In genomic region chr2:105660874-105661622, GRCm38 (mm10) we compare ENCODE assay signal across 13 mouse cellular contexts. TPM values are rescaled to one million over a fixed set of nuclear protein-coding genes. Genes with fewer than 3 reads are reported as not detected.
DNase-seq lines count a peak whose midpoint lies in the region; ATAC-seq lines count a peak whose summit lies in the region.
"Had no signal": no experiment of that assay in that cellular context is flagged by ENCODE, and none has a peak within 500 bp of the region (broad histone marks: within the 10 kb centered on the region; RNA-seq: fewer than 3 reads in every experiment).

No protein-coding gene starts in this region.

- peaks cover 97% of the 10 kb centered on the region for H3K27me3 ChIP-seq in heart, embryonic 15.5 days
- peaks cover 84% of the 10 kb centered on the region for H3K27me3 ChIP-seq in embryonic facial prominence, embryonic 12.5 days
- peaks cover 84% of the 10 kb centered on the region for H3K27me3 ChIP-seq in hindbrain, embryonic 15.5 days
- peaks cover 90% of the 10 kb centered on the region for H3K27me3 ChIP-seq in neural tube, embryonic 12.5 days (replicated peaks)
- peaks cover 98% of the 10 kb centered on the region for H3K27me3 ChIP-seq in kidney, embryonic 15.5 days

- H3K4me1 ChIP-seq in heart, embryonic 15.5 days (replicated peaks), result peaks cover 17% of the 10 kb centered on the region
- peaks cover 6% of the 10 kb centered on the region for H3K4me1 ChIP-seq in embryonic facial prominence, embryonic 12.5 days
- peaks cover 14% of the 10 kb centered on the region for H3K4me1 ChIP-seq in hindbrain, embryonic 15.5 days (replicated peaks)
- H3K4me1 ChIP-seq in neural tube, embryonic 12.5 days, result peaks cover 18% of the 10 kb centered on the region
- peaks cover 16% of the 10 kb centered on the region for H3K4me1 ChIP-seq in kidney, embryonic 15.5 days

- H3K4me2 ChIP-seq in heart, embryonic 15.5 days, result no peak overlapping the region
- H3K4me2 ChIP-seq in embryonic facial prominence, embryonic 12.5 days (replicated peaks), result no peak overlapping the region; the same call in 1 of the 2 replicates
- peak overlapping the region; percentile 43 for H3K4me2 ChIP-seq in hindbrain, embryonic 15.5 days
- H3K4me2 ChIP-seq in neural tube, embryonic 12.5 days (replicated peaks), result peak overlapping the region; percentile 52
- no peak overlapping the region for H3K4me2 ChIP-seq in kidney, embryonic 15.5 days

- no peaks in the 10 kb centered on the region for H3K9me3 ChIP-seq in heart, embryonic 15.5 days (replicated peaks)
- no peaks in the 10 kb centered on the region for H3K9me3 ChIP-seq in embryonic facial prominence, embryonic 12.5 days
- H3K9me3 ChIP-seq in hindbrain, embryonic 15.5 days, result no peaks in the 10 kb centered on the region
- H3K9me3 ChIP-seq in neural tube, embryonic 12.5 days, result no peaks in the 10 kb centered on the region
- H3K9me3 ChIP-seq in kidney, embryonic 15.5 days (replicated peaks), result no peaks in the 10 kb centered on the region

- peak overlapping the region; percentile 13 for H3K4me3 ChIP-seq in heart, embryonic 15.5 days
- H3K4me3 ChIP-seq in embryonic facial prominence, embryonic 12.5 days, result peak overlapping the region; percentile 4; the same call in 1 of the 2 replicates
- H3K4me3 ChIP-seq in hindbrain, embryonic 15.5 days, result peak overlapping the region; percentile 18
- H3K4me3 ChIP-seq in neural tube, embryonic 12.5 days, result peak overlapping the region; percentile 18
- no peak overlapping the region for H3K4me3 ChIP-seq in kidney, embryonic 15.5 days (replicated peaks)

- no peak for ATAC-seq in heart, embryonic 15.5 days (replicated peaks; ENCODE audit: insufficient number of reproducible peaks, insufficient read depth, low FRiP score, low read depth)
- ATAC-seq in embryonic facial prominence, embryonic 12.5 days (ENCODE audit: insufficient number of reproducible peaks, insufficient read depth, low FRiP score, low TSS enrichment), result no peak
- peak; percentile 46; the same call in 1 of the 2 replicates for ATAC-seq in hindbrain, embryonic 15.5 days (ENCODE audit: low FRiP score, low read depth)
- ATAC-seq in neural tube, embryonic 12.5 days (ENCODE audit: low FRiP score, low read depth), result peak; percentile 42
- no peak; the same call in 1 of the 2 replicates for ATAC-seq in kidney, embryonic 15.5 days (replicated peaks; ENCODE audit: low FRiP score)

- H3K9ac ChIP-seq in heart, embryonic 15.5 days, result no peak overlapping the region
- no peak overlapping the region for H3K9ac ChIP-seq in embryonic facial prominence, embryonic 12.5 days
- H3K9ac ChIP-seq in hindbrain, embryonic 15.5 days, result no peak overlapping the region
- H3K9ac ChIP-seq in neural tube, embryonic 12.5 days, result no peak overlapping the region
- no peak overlapping the region for H3K9ac ChIP-seq in kidney, embryonic 15.5 days

- no peak overlapping the region for H3K27ac ChIP-seq in heart, embryonic 15.5 days
- no peak overlapping the region for H3K27ac ChIP-seq in embryonic facial prominence, embryonic 12.5 days
- H3K27ac ChIP-seq in hindbrain, embryonic 15.5 days (replicated peaks), result no peak overlapping the region; the same call in 1 of the 2 replicates
- no peak overlapping the region for H3K27ac ChIP-seq in neural tube, embryonic 12.5 days
- H3K27ac ChIP-seq in kidney, embryonic 15.5 days, result no peak overlapping the region

- WGBS in heart, embryonic 15.5 days, result 2% methylated on average over 26 of the region's 26 CpGs
- WGBS in embryonic facial prominence, embryonic 12.5 days, result 2% methylated on average over 26 of the region's 26 CpGs
- 2% methylated on average over 26 of the region's 26 CpGs for WGBS in hindbrain, embryonic 15.5 days
- WGBS in neural tube, embryonic 12.5 days, result 1% methylated on average over 26 of the region's 26 CpGs
- under 1% methylated on average over 26 of the region's 26 CpGs for WGBS in kidney, embryonic 15.5 days

- no peaks in the 10 kb centered on the region for H3K36me3 ChIP-seq in heart, embryonic 15.5 days
- no peaks in the 10 kb centered on the region for H3K36me3 ChIP-seq in embryonic facial prominence, embryonic 12.5 days
- H3K36me3 ChIP-seq in hindbrain, embryonic 15.5 days, result no peaks in the 10 kb centered on the region
- no peaks in the 10 kb centered on the region for H3K36me3 ChIP-seq in neural tube, embryonic 12.5 days
- H3K36me3 ChIP-seq in kidney, embryonic 15.5 days, result no peaks in the 10 kb centered on the region

- no peak for DNase-seq in heart, adult 18-20 months
- no peak for DNase-seq in urinary bladder, postnatal 10 days (ENCODE audit: low spot score)
- DNase-seq in right cerebral cortex, adult 2 months (ENCODE audit: low spot score in 2 of 2), result no peak
- DNase-seq: heart, postnatal 36 days; lung, postnatal 14 days; right cerebral cortex, postnatal 14 days had no signal

RNA-seq across cellular contexts. Expression of gene Pax6, which starts 7.7 kb away (rescaled TPM):
- 0.05 and 0.18 TPM in 2 replicates for polyA plus RNA-seq in heart, embryonic 15.5 days (2015; fragmentation: Nextera tagmentation; extraction: Ambion mirVana)
- not detected for total RNA-seq in heart, adult 18-20 months (2021)
- 13.7 and 20.8 TPM in 2 replicates for polyA plus RNA-seq in embryonic facial prominence, embryonic 12.5 days (2016; fragmentation: Nextera tagmentation; extraction: Ambion mirVana)
- 32.6 and 42.3 TPM in 2 replicates for polyA plus RNA-seq in hindbrain, embryonic 15.5 days (2015; fragmentation: Nextera tagmentation; extraction: Ambion mirVana)
- polyA plus RNA-seq in neural tube, embryonic 12.5 days (2016; fragmentation: Nextera tagmentation; extraction: Ambion mirVana), result 23.8 and 25.7 TPM in 2 replicates
- 0.18 and 0.19 TPM in 2 replicates for polyA plus RNA-seq in kidney, embryonic 15.5 days (2015; fragmentation: Nextera tagmentation; extraction: Ambion mirVana)
- total RNA-seq: adrenal gland, adult 18-20 months; heart, postnatal 36 days had no signal
- polyA plus RNA-seq: thymus, postnatal 0 days had no signal

Comparison
In these comparisons a context has a peak if more than half of its experiments do, and no peak if none do; other contexts are left out.
1. ATAC-seq: peak in hindbrain, embryonic 15.5 days (single experiment) and neural tube, embryonic 12.5 days (single experiment); none in heart, embryonic 15.5 days (single experiment), embryonic facial prominence, embryonic 12.5 days (single experiment) and kidney, embryonic 15.5 days (single experiment).
2. H3K4me2 ChIP-seq: peak in hindbrain, embryonic 15.5 days (single experiment) and neural tube, embryonic 12.5 days (single experiment); none in heart, embryonic 15.5 days (single experiment), embryonic facial prominence, embryonic 12.5 days (single experiment) and kidney, embryonic 15.5 days (single experiment).
3. RNA of gene Pax6, which starts 7.7 kb away (polyA plus RNA-seq): 32.6 to 42.3 TPM in hindbrain, embryonic 15.5 days, 23.8 to 25.7 TPM in neural tube, embryonic 12.5 days and 13.7 to 20.8 TPM in embryonic facial prominence, embryonic 12.5 days; 0.18 to 0.19 TPM in kidney, embryonic 15.5 days and 0.05 to 0.18 TPM in heart, embryonic 15.5 days; every median in the first group is over 10 times any median in the second.